Mouse (Mus musculus) neural tube, embryonic 13.5 days (tissue): ENCODE data around the gene Irs2. TPM values are rescaled to one million over a fixed set of nuclear protein-coding genes. Genes with fewer than 3 reads are reported as not detected.

Experiments used
- ATAC-seq: fragments of 200-750 bp; cut with Nextera tagmentation; 2 replicates; pipeline ENCODE4 v1.8.0; 2017; ENCODE audit warnings: low read depth, mild to moderate bottlenecking, moderate TSS enrichment, moderate library complexity
- H3K27ac ChIP-seq: fragments of 300-500 bp; sonication (generic); replicated peaks from 2 replicates; pipeline ENCODE4 v1.5.1; 2015; ENCODE audit warnings: moderate library complexity, mild to moderate bottlenecking, inconsistent platforms
- H3K27me3 ChIP-seq: fragments of 300-500 bp; sonication (generic); 2 replicates; pipeline ENCODE4 v1.6.1; 2015; ENCODE audit warnings: mild to moderate bottlenecking, inconsistent platforms
- H3K36me3 ChIP-seq: fragments of 300-500 bp; sonication (generic); 2 replicates; pipeline ENCODE4 v1.6.1; 2015; ENCODE audit warnings: mild to moderate bottlenecking, inconsistent platforms
- H3K4me1 ChIP-seq: fragments of 300-500 bp; sonication (generic); replicated peaks from 2 replicates; pipeline ENCODE4 v1.6.1; 2015; ENCODE audit warnings: inconsistent platforms
- H3K4me2 ChIP-seq: fragments of 300-500 bp; sonication (generic); 2 replicates; pipeline ENCODE4 v1.6.1; 2015; ENCODE audit warnings: inconsistent platforms, mild to moderate bottlenecking, moderate library complexity
- H3K4me3 ChIP-seq: fragments of 300-500 bp; sonication (generic); 2 replicates; pipeline ENCODE4 v1.5.1; 2015; ENCODE audit warnings: mild to moderate bottlenecking, inconsistent platforms
- H3K9ac ChIP-seq: fragments of 300-500 bp; sonication (generic); 2 replicates; pipeline ENCODE4 v1.6.1; 2015; ENCODE audit warnings: moderate library complexity, mild to moderate bottlenecking, inconsistent platforms
- H3K9me3 ChIP-seq: fragments of 300-500 bp; sonication (generic); 2 replicates; pipeline ENCODE4 v1.6.1; 2016; ENCODE audit warnings: inconsistent platforms
- whole genome bisulfite sequencing: fragments of 180-500 bp; shearing (Covaris S2); methylation state at CpG from one replicate; pipeline ENCODE4 v1.1.7; 2015; 5-methylcytosine and 5-hydroxymethylcytosine counted together
- polyA plus RNA-seq: library from polyadenylated mRNA; unstranded; fragments of >200 nt; fragmentation: Nextera tagmentation; extraction: Ambion mirVana; gene quantifications from 2 replicates; pipeline ENCODE4 v1.2.1, GENCODE M21; 2015

Gene Irs2
- polyA plus RNA-seq, 1 experiment from 2014 or later, result 6.6 TPM

GRCm38 (mm10) chr8:10961989-10962388, 46.3 kb downstream of the Irs2 start:
- Histone ChIP-seq H3K4me2 (no peak overlapping the region), H3K27me3 (peaks cover 3% of the 10 kb centered on the region; the same call in 1 of the 2 replicates), H3K4me1 (peaks cover 56% of the 10 kb centered on the region), H3K9me3 (no peaks in the 10 kb centered on the region), H3K4me3 (no peak overlapping the region), H3K27ac (no peak overlapping the region), H3K9ac (no peak overlapping the region), H3K36me3 (no peaks in the 10 kb centered on the region)
- ATAC-seq, result no peak
- WGBS, result 18% methylated on average over 8 of the region's 8 CpGs

GRCm38 (mm10) chr8:10960277-10960819, 47.9 kb downstream of the Irs2 start:
- H3K27ac ChIP-seq, result 0 out of 2 replicates have a peak overlapping the region, but pooled peaks have one; percentile 4
- peak; percentile 78 for ATAC-seq
- 6% methylated on average over 15 of the region's 15 CpGs for WGBS
- no peaks in the 10 kb centered on the region for H3K9me3 ChIP-seq
- H3K9ac ChIP-seq, result peak overlapping the region; percentile 41; the same call in 1 of the 2 replicates
- H3K27me3 ChIP-seq, result no peaks in the 10 kb centered on the region; the same call in 1 of the 2 replicates
- peak overlapping the region; percentile 43 for H3K4me2 ChIP-seq
- H3K4me1 ChIP-seq, result peaks cover 45% of the 10 kb centered on the region
- H3K4me3 ChIP-seq, result no peak overlapping the region
- H3K36me3 ChIP-seq, result no peaks in the 10 kb centered on the region

DNA sequence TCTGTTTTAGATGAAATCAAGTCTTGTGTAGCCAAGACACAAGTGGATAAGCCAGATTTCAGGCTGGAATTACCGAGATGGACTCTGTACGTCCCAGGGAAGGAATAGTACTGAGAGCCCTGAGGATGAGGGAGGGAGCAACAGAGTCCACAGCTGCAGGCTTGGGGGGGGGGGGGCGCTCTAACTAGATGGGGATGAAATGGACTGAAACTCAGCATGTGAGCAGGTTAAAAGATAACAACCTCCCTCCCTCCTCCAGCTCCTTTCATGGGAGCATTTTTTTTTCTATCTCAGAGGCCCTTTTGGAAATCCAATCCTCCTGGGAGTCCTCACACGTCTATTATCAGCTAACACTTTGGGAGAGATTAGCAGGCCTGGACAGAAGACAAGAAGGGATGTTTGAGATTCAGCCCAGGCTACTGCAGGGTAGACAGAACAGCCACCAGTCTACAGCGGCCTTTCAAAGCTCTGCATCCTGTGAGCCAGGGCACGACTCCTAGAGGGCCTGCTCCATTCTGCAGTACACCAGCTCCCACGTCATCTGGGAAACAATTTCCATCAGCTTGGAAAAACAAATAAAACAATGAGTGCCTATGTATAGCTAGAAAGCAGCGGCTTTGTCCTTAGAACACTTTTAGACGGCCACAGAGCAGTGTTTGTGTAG, 50.8 kb downstream of the Irs2 start:
- 37% methylated on average over 9 of the region's 9 CpGs for WGBS
- Histone ChIP-seq H3K27ac (no peak overlapping the region), H3K4me1 (peaks cover 52% of the 10 kb centered on the region), H3K27me3 (no peaks in the 10 kb centered on the region; the same call in 1 of the 2 replicates), H3K4me3 (no peak overlapping the region), H3K9ac (no peak overlapping the region), H3K4me2 (no peak overlapping the region), H3K36me3 (no peaks in the 10 kb centered on the region), H3K9me3 (no peaks in the 10 kb centered on the region)
- ATAC-seq, result no peak

DNA sequence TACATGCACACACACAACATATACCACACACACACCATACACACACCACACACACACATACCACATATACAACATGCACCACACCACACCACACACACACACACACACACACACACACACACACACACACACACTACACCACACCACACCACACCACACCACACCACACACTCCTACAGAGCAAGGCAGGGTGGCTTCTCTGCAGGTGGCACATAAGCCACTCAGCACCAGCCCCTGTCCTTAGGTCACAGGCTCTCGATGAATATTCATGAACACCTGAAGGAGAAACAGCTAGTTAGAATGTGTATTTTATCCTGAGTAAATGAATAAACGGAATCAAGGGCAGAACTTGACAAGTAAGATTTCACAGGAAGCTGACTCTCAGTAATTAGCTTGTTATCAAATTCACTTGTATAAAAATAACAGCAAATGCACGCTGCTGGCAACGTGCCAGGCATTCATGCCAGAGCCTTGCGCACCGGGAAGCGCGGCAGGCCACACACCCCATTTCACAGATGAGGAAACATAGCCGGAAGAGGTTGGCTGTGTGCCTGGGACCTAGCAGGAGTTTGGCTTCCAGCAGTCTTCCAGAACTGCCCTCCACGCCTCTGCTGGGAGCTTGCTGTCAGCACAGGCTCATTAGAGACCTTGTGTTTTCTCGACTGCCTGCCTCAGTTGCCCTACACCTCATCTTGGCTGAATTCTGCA, 54.8 kb downstream of the Irs2 start:
- no peaks in the 10 kb centered on the region for H3K36me3 ChIP-seq

GRCm38 (mm10) chr8:10952706-10953105, 55.6 kb downstream of the Irs2 start:
- H3K27me3 ChIP-seq, result peaks cover under 1% of the 10 kb centered on the region
- no peaks in the 10 kb centered on the region for H3K36me3 ChIP-seq
- H3K4me1 ChIP-seq, result peaks cover 24% of the 10 kb centered on the region
- peak overlapping the region; percentile 42; the same call in 1 of the 2 replicates for H3K27ac ChIP-seq
- 30% methylated on average over 5 of the region's 5 CpGs for WGBS
- H3K4me2 ChIP-seq, result no peak overlapping the region
- no peak for ATAC-seq
- H3K4me3 ChIP-seq, result no peak overlapping the region
- H3K9me3 ChIP-seq, result no peaks in the 10 kb centered on the region
- no peak overlapping the region for H3K9ac ChIP-seq

More for the DNA sequence above, 54.8 kb downstream of the Irs2 start:
- Histone ChIP-seq H3K4me1 (peaks cover 25% of the 10 kb centered on the region), H3K9ac (no peak overlapping the region), H3K27ac (peak overlapping the region; percentile 42; the same call in 1 of the 2 replicates), H3K4me2 (no peak overlapping the region), H3K9me3 (no peaks in the 10 kb centered on the region), H3K27me3 (no peaks in the 10 kb centered on the region; the same call in 1 of the 2 replicates), H3K4me3 (no peak overlapping the region)
- 22% methylated on average over 11 of the region's 11 CpGs for WGBS
- peak; percentile 73 for ATAC-seq

- Histone ChIP-seq H3K9me3 (no peaks in the 10 kb centered on the region), H3K4me2 (no peak overlapping the region), H3K9ac (no peak overlapping the region), H3K27ac (no peak overlapping the region), H3K36me3 (no peaks in the 10 kb centered on the region), H3K27me3 (peaks cover 3% of the 10 kb centered on the region), H3K4me1 (peaks cover 23% of the 10 kb centered on the region), H3K4me3 (no peak overlapping the region)
- no peak for ATAC-seq
- WGBS, result 97% methylated on average over 2 of the region's 2 CpGs
These were observed 56.0 kb downstream of the Irs2 start for GRCm38 (mm10) chr8:10952235-10952634.

GRCm38 (mm10) chr8:10951567-10951966, 56.7 kb downstream of the Irs2 start:
- Histone ChIP-seq H3K9ac (no peak overlapping the region), H3K4me3 (no peak overlapping the region)
- no peak for ATAC-seq

DNA sequence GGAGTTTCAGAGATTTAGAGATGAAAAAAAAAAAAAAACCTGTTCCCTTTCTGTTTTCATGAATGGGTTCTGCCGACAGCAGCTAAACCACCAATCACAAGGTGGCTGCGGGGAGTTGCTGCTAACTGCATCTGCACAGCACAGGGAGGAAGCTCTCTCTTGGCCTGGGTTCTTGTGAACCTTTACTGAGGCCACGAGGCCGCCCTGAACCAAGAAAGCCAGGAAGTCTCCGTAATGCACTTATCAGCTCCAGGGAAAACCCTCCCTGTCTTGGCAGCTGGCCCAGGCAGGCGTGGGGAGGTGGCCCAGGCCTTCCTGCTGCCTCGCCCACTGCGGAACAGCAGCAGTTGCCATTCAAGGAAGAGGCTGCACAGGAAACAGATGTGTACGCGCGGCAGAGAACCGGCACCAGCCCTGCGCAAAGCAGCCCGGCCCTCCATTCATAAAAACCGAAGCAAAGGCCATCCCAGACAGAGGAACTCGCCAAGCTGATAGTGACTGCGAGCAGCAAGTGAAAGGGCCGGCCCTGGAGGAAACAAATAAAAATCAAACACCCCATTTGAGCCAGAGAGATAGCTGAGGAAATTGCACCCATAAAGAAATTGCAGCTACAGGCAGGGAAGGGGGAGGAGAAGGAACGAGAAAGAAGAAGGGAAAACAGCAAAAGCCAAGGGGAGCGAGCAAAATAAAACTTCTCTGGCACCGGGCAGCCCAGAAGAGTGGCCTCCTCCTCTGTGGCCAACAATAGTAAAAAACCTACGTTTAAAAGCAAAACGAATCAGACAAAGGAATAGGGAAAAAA, 62.1 kb downstream of the Irs2 start:
- peak overlapping the region; percentile 34; the same call in 1 of the 2 replicates for H3K9ac ChIP-seq
- H3K4me3 ChIP-seq, result no peak overlapping the region; the same call in 1 of the 2 replicates
- H3K36me3 ChIP-seq, result no peaks in the 10 kb centered on the region
- H3K27ac ChIP-seq, result peak overlapping the region; percentile 69
- ATAC-seq, result peak; percentile 86
- WGBS, result 1% methylated on average over 23 of the region's 23 CpGs
- H3K27me3 ChIP-seq, result peaks cover 13% of the 10 kb centered on the region; the same call in 1 of the 2 replicates
- peak overlapping the region; percentile 50 for H3K4me2 ChIP-seq
- no peaks in the 10 kb centered on the region for H3K9me3 ChIP-seq
- H3K4me1 ChIP-seq, result peaks cover 22% of the 10 kb centered on the region

More at GRCm38 (mm10) chr8:10951567-10951966, 56.7 kb downstream of the Irs2 start:
- Histone ChIP-seq H3K9me3 (no peaks in the 10 kb centered on the region), H3K27me3 (peaks cover 3% of the 10 kb centered on the region), H3K36me3 (no peaks in the 10 kb centered on the region), H3K4me2 (no peak overlapping the region), H3K4me1 (peaks cover 27% of the 10 kb centered on the region), H3K27ac (no peak overlapping the region)
- 51% methylated on average over 4 of the region's 4 CpGs for WGBS

DNA sequence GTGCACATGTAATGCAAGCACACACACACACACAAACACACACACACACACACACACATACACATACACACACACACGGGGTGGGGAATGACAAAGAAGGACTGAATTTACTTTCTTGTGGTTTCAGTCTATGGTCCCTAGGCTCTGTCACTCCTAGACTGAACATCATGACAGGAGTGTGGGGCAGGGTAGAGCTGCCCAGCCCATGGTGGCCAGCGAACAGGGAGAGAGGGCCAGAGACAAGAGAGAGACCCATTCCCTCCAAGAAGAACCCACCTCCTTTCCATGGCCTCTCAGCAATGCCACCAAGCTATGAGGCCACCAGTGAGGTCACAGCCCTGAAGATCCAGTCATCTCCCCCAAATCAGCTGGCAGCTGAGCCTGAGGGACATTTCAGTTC, 62.8 kb downstream of the Irs2 start:
- no peak overlapping the region for H3K4me3 ChIP-seq
- ATAC-seq, result peak; percentile 41; the same call in 1 of the 2 replicates
- peak overlapping the region; percentile 69; the same call in 1 of the 2 replicates for H3K27ac ChIP-seq
- H3K36me3 ChIP-seq, result no peaks in the 10 kb centered on the region
- H3K4me2 ChIP-seq, result no peak overlapping the region
- 70% methylated on average over 2 of the region's 2 CpGs for WGBS
- H3K4me1 ChIP-seq, result peaks cover 22% of the 10 kb centered on the region
- 0 out of 2 replicates have a peak overlapping the region, but pooled peaks have one; percentile 34 for H3K9ac ChIP-seq
- no peaks in the 10 kb centered on the region for H3K9me3 ChIP-seq
- H3K27me3 ChIP-seq, result peaks cover 13% of the 10 kb centered on the region

GRCm38 (mm10) chr8:10943314-10944060, 64.8 kb downstream of the Irs2 start:
- Histone ChIP-seq H3K36me3 (no peaks in the 10 kb centered on the region), H3K4me2 (no peak overlapping the region), H3K4me1 (peaks cover 26% of the 10 kb centered on the region), H3K9me3 (no peaks in the 10 kb centered on the region), H3K27me3 (peaks cover 16% of the 10 kb centered on the region), H3K27ac (no peak overlapping the region), H3K4me3 (no peak overlapping the region), H3K9ac (no peak overlapping the region)
- 79% methylated on average over 9 of the region's 9 CpGs for WGBS
- ATAC-seq, result no peak

- no peaks in the 10 kb centered on the region for H3K9me3 ChIP-seq
- ATAC-seq, result no peak
These were observed 68.4 kb downstream of the Irs2 start for GRCm38 (mm10) chr8:10939883-10940282.

More at GRCm38 (mm10) chr8:10939883-10940282, 68.4 kb downstream of the Irs2 start:
- Histone ChIP-seq H3K36me3 (no peaks in the 10 kb centered on the region), H3K4me2 (no peak overlapping the region), H3K27ac (no peak overlapping the region), H3K27me3 (peaks cover 30% of the 10 kb centered on the region), H3K4me1 (peaks cover 4% of the 10 kb centered on the region; the same call in 1 of the 2 replicates), H3K9ac (no peak overlapping the region), H3K4me3 (no peak overlapping the region)
- WGBS, result 33% methylated on average over 6 of the region's 6 CpGs
